Mouse (Mus musculus) spleen, adult 18-20 months (tissue): Measurements from ENCODE around the gene Gipc3.

Experiments
- DNase-seq, 2 experiments: peaks; one replicate each; pipeline ENCODE4 v3.0.0; 2022; ENCODE audit warnings: mixed read lengths in 2 of 2

The Gipc3 gene

DNA sequence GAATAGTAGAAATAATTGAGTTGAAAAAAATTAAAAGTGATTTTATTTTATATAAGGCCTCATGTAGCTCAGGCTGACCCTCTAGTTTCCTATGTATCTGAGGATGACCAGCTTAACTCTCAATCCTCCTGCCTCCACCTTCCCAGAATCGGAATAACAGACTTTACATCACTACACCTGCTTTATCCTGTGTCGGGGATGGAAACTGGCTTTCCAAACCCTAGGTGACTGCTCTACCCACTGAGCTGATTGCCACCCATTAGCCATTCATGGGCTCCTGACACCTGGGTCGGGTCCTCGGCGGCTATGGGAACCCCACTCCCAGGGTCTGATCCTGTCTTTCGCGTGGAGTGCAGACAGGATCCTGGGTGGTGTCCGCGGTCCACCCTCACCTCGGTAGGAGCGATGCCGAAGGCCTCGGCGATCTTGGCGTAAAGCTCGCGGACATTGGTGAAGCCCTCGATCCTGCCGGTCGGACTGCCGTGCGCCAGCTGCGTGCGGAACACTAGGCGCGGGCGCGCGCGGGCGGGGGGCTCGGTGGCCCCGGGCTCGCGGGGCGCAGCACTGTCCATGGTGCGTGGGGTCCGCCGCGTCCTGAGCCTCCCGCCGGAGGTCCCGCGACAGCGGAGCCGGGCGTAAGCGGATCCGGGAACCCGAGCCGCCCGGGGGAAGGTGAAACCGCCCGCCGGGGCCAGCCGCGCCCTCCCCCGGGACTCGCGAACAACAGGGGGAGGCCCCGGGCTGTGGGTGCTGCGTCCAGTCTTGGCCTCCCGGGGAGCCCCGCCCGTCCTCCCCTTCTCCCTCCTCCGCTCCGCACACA lies at the start of gene Gipc3:
Gene Gipc3, minus strand, starts transcription at position 581 of the 820 bp plus-strand sequence.
- DNase-seq, result peak in 1 of 2 experiments; percentile 65

- no peak for DNase-seq
Observed at GRCm38 (mm10) chr10:81392781-81393185, 49.7 kb upstream of the Gipc3 start, which contains the start of gene Smim24. Smim24 (plus strand) TSS chr10:81393051.

DNA sequence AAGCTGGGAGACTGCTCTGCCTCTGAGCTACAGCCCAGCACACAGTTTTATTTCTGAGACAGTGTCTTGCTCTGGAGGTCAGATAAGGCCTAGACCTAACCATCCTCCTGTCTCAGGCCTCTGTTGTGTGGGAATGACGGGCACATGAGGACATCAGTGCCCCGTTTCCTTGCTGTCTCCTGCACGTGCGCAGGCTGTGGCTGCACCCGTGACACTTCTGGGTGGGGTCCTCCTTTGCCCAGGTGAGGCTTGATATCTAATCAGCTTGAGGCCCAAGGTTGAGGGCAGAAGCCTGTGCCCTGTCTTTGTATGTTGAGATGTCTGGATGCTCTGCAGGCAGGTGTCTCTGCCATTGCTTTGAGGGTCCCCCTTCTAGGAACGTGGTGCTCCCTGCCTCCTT lies 49.2 kb upstream of the Gipc3 start:
- no peak for DNase-seq

GRCm38 (mm10) chr10:81390678-81390965 lies 47.6 kb upstream of the Gipc3 start:
- no peak for DNase-seq

- DNase-seq, result peak; percentile 56 to 74
Observed at GRCm38 (mm10) chr10:81389801-81390677, 47.0 kb upstream of the Gipc3 start.

- DNase-seq, result no peak
Observed at GRCm38 (mm10) chr10:81389373-81389772, 46.3 kb upstream of the Gipc3 start.

GRCm38 (mm10) chr10:81388505-81389055 lies 45.5 kb upstream of the Gipc3 start, which contains the start of gene Gm48552:
Gm48552 (plus strand) TSS chr10:81389005.
- DNase-seq, result no peak

- DNase-seq, result no peak
Observed at GRCm38 (mm10) chr10:81387716-81388115, 44.6 kb upstream of the Gipc3 start.

DNA sequence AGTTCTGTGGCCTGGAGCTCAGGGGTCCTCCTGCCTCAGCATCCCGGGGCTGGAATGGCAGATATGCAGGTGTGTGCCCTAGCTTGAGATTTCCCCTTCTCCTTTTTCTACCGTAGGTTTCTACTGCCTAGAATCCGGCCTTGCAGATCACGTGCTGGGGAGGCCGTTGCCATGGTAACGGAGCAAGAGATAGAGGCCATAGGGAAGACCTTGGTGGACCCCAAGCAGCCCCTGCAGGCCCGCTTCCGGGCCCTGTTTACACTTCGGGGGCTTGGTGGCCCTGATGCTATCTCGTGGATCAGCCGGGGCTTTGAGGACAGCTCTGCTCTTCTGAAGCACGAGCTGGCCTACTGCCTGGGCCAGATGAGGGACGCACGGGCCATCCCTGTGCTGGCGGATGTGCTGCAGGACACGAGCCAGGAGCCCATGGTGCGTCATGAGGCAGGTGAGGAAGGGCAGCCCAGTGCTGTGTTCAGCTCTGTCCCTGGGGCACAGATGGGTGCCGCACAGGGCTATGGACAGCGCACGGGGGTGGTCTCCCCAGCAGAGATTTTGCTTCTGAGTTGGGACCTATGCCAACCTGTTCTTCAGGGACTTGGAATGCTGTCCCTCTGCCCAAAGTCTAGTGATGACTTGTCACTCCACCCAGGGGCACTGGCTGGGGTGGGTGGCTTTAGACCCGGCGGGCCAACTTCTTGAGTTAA lies 42.7 kb upstream of the Gipc3 start:
- no peak for DNase-seq

DNA sequence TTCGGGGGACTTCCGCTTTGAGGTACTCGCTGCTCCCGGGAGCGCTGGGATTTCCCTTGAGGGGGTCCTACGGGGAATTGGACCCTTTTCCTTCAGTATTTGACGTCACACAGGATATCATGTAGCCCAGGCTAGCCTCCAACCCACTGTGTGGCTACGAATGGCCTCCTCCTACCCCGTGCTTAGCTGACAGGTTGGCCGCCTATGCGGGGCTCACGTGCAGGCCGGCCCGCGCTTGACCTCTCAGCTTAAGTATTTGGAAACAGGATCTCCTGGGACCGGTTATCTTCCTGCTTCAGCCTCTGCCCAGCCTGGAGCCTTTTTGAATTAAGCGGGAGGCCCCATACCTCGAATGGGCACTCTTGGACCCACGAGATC lies 41.5 kb upstream of the Gipc3 start:
- DNase-seq, result no peak

- DNase-seq, result peak; percentile 94 to 99
Observed at GRCm38 (mm10) chr10:81383802-81384604, 40.9 kb upstream of the Gipc3 start, which contains the start of the genes Dohh and Gm48551. Dohh (plus strand) TSS chr10:81384428. Gm48551 (plus strand) TSS chr10:81384466.

DNA sequence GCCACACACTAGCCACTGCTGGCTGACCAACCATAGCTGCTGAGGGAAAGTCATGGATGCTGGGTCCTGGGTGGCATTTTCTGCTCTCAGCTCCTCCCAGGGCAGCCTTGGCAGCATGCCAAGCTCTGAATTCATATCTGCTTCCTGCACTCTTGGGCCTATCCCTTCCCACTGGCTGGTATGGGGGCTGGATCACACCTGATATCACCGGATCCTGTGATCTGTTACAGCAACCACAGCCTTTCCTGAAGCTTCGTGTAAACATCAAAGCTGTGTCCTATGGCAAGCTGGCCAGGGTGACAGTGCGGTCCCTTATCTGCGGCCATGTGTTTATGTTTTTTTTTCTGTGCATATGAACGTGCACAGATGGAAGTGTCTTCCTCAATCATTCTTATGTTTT lies 39.0 kb upstream of the Gipc3 start:
- no peak for DNase-seq

DNA sequence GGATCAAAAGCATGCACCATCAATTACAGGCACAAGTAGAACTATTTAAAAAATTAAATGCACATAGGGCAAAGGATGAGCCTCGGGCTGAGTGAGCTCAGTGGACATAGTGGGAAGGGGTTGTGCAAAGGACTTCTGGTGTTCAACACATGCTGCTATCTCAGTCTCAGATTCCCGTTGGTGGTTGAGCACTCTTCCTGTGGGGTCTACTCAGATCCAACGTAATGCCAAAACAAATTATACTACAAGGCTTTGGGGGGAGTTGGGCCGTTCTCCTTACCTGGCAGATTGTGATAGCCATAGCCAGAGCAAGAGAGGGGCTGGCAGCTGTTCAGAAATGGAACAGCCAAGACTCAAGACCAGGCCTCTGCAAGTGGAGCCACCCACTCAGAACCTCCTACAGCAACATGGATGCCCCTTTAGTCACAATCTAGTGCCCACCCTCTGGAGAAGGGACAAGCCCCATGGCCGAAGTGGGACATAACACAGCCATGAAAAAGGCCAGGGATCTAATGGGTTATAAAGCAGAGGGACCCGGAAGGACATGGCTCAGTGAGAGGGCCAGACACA lies 36.8 kb upstream of the Gipc3 start:
- DNase-seq, result no peak

- DNase-seq, result no peak
Observed at GRCm38 (mm10) chr10:81379183-81379553, 36.1 kb upstream of the Gipc3 start.

GRCm38 (mm10) chr10:81378553-81379182 lies 35.6 kb upstream of the Gipc3 start:
- peak; percentile 100 for DNase-seq

DNA sequence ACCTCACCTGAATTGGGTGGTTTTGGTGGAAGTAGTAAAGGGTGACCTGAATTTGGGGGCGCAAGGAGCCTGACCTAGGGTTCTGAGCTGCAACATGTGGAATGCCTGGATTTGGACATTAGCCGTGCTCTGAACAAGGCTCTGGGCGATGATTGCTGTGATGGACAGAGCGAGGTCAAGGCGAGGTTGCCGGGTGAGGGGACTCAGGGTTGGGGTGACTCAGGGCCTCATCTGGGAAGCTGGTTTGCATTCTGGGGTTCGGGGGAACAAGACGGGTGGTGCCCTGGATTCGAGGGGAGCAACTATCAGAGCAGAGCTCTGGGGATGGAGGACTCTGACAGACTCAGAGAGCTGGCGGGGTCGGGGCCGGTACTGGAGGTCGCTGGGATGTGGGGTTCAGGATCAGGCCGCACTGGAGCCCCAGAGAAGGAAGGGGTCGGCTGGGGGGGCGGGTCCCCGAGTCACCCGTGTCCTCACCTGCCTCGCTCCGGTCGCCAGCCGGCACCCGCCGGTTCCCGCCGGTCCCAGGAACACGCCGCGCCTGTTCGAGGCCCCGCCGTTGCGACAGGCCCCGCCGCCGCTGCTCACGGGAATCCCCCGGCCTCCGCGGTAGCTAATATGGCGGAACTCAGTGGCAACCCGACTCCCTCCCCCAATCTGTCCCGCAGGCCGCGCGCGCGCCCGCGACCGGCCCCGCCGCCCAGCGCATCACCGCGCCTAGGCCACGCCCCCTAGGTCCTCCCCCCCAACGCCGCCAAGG lies 34.9 kb upstream of the Gipc3 start, which contains the start of gene Fzr1:
Gene Fzr1, minus strand, starts transcription at position 724 of the 760 bp plus-strand sequence.
- DNase-seq, result no peak

DNA sequence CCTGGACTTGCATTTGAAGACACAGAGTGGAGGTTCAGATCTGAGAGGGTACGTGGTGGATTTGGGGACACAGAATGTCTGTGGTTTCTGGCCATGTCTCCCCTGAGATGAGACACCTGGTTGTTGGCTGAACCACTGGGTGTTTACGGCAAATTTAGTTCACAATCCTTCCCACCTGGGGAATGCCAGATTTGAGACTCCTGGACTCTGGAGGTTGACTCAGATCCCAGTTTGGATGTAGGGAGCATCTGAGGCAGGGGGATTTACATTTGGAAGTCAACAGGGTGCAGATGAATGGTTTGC lies 34.2 kb upstream of the Gipc3 start:
- DNase-seq, result no peak

- no peak for DNase-seq
Observed at GRCm38 (mm10) chr10:81376561-81377361, 33.7 kb upstream of the Gipc3 start.

DNA sequence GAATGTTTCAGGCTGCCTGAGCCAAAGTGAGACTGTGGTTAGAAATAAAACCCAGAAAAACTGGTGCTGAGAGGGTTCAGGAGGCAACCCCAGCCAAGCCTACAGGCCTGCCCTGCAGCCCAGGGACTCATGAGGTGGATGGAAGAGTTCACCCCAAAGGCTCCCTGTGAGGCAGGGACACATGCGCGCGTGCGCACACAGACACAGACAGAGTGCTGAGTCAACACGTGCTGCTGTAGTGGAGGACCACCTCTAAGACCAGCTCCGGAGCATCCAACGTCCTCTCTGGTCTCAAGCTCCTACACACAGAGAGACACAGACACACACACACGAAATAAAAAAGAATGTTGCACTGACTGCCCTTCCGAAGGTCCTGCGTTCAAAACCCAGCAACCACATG lies 32.3 kb upstream of the Gipc3 start:
- DNase-seq, result no peak

DNA sequence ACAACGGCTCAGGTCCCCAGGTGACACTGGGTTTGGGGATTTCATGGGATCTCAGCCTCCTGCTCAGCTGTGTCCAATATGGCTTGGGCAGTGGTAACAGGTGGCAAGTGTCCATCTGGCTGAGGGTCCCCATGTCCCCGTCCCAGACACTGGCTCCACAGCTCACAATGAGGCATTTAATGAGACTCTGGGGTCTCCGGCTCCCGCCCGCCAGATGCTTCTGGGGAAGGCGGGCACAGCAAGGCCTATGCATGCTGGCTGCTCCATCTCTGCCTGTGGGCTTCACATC lies 24.1 kb upstream of the Gipc3 start:
- no peak for DNase-seq
